8 mouse cellular contexts compared by ENCODE assay signal in genomic region chr5:146963118-146963936, GRCm38 (mm10). TPM values are rescaled to one million over a fixed set of nuclear protein-coding genes. Genes with fewer than 3 reads are reported as not detected.
DNase-seq lines count a peak whose midpoint lies in the region; ATAC-seq and TF ChIP-seq lines count a peak whose summit lies in the region.

Gene Mtif3 (minus strand): TSS chr5:146963800.

- TF ChIP-seq POLR2A in bone marrow, adult 2 months (IDR thresholded peaks at IDR 0.05; ENCODE audit: borderline replicate concordance, control insufficient read depth, low read depth, low read length): peak; percentile 58; the same call in 1 of the 2 replicates

- H3K36me3 ChIP-seq in embryonic facial prominence, embryonic 15.5 days: peaks cover 14% of the 10 kb centered on the region
- peaks cover 7% of the 10 kb centered on the region for H3K36me3 ChIP-seq in kidney, embryonic 14.5 days (ENCODE audit: control insufficient read depth, insufficient read depth, low read length)
- peaks cover 21% of the 10 kb centered on the region for H3K36me3 ChIP-seq in limb, embryonic 15.5 days

- peak within 1 kb of the TSS; percentile 98 for H3K4me3 ChIP-seq in bone marrow, adult 2 months (replicated peaks; ENCODE audit: control insufficient read depth, low read depth, low read length)
- peak within 1 kb of the TSS; percentile 86 for H3K4me3 ChIP-seq in embryonic facial prominence, embryonic 15.5 days (replicated peaks)
- H3K4me3 ChIP-seq in kidney, embryonic 14.5 days (ENCODE audit: low read length): peak within 1 kb of the TSS; percentile 95
- peak within 1 kb of the TSS; percentile 94 for H3K4me3 ChIP-seq in limb, embryonic 15.5 days

- peak within 1 kb of the TSS; percentile 75 for H3K9ac ChIP-seq in embryonic facial prominence, embryonic 15.5 days
- peak within 1 kb of the TSS; percentile 76 for H3K9ac ChIP-seq in kidney, embryonic 14.5 days (ENCODE audit: low read depth, low read length)
- peak within 1 kb of the TSS; percentile 64 for H3K9ac ChIP-seq in limb, embryonic 15.5 days

- H3K9me3 ChIP-seq in embryonic facial prominence, embryonic 15.5 days (replicated peaks): no peaks in the 10 kb centered on the region
- H3K9me3 ChIP-seq in kidney, embryonic 14.5 days (ENCODE audit: control insufficient read depth, low read length): no peaks in the 10 kb centered on the region
- no peaks in the 10 kb centered on the region for H3K9me3 ChIP-seq in limb, embryonic 15.5 days

- peak; percentile 59; the same call in 1 of the 2 replicates for ATAC-seq in embryonic facial prominence, embryonic 15.5 days (ENCODE audit: insufficient number of reproducible peaks, low FRiP score, low TSS enrichment, low read depth)
- ATAC-seq in kidney, embryonic 14.5 days (ENCODE audit: low FRiP score, low TSS enrichment): peak; percentile 83
- peak; percentile 75; the same call in 1 of the 2 replicates for ATAC-seq in limb, embryonic 15.5 days (ENCODE audit: insufficient number of reproducible peaks, low FRiP score, low TSS enrichment, low read depth)

- no peaks in the 10 kb centered on the region for H3K27me3 ChIP-seq in embryonic facial prominence, embryonic 15.5 days
- no peaks in the 10 kb centered on the region for H3K27me3 ChIP-seq in kidney, embryonic 14.5 days (ENCODE audit: control insufficient read depth, insufficient read depth, low read length)
- no peaks in the 10 kb centered on the region for H3K27me3 ChIP-seq in limb, embryonic 15.5 days

- peaks cover 5% of the 10 kb centered on the region for H3K4me1 ChIP-seq in bone marrow, adult 2 months (ENCODE audit: control insufficient read depth, insufficient read depth, low read length)
- H3K4me1 ChIP-seq in embryonic facial prominence, embryonic 15.5 days: peaks cover 9% of the 10 kb centered on the region
- 0 out of 2 replicates have a peak, but pooled peaks cover 6% of the 10 kb centered on the region for H3K4me1 ChIP-seq in kidney, embryonic 14.5 days (ENCODE audit: control insufficient read depth, insufficient read depth, low read length)
- H3K4me1 ChIP-seq in limb, embryonic 15.5 days: peaks cover 11% of the 10 kb centered on the region

- H3K27ac ChIP-seq in bone marrow, adult 2 months (ENCODE audit: control insufficient read depth, insufficient read depth, low read depth, low read length, poor library complexity): peak within 1 kb of the TSS; percentile 22; the same call in 1 of the 2 replicates
- peak within 1 kb of the TSS; percentile 79 for H3K27ac ChIP-seq in embryonic facial prominence, embryonic 15.5 days (replicated peaks)
- 0 out of 2 replicates have a peak within 1 kb of the TSS, but pooled peaks have one; percentile 52 for H3K27ac ChIP-seq in kidney, embryonic 14.5 days (ENCODE audit: low read depth, low read length)
- peak within 1 kb of the TSS; percentile 81 for H3K27ac ChIP-seq in limb, embryonic 15.5 days

- peak; percentile 93 for DNase-seq in 416B (ENCODE audit: low read depth)
- DNase-seq in heart, adult 8-10 months (ENCODE audit: low spot score): peak; percentile 83
- peak; percentile 34 to 49 for DNase-seq in monocyte, adult 2 months (ENCODE audit: low read depth in 1 of 2, low spot score in 2 of 2)
- DNase-seq in spleen, postnatal 36 days (ENCODE audit: low spot score in 2 of 2): peak; percentile 80 to 82

- TF ChIP-seq CTCF in bone marrow, adult 2 months (IDR thresholded peaks at IDR 0.05; ENCODE audit: control insufficient read depth, insufficient read depth, low read length): no peak

- under 1% methylated on average over 46 of the region's 46 CpGs for WGBS in bone marrow, adult 2 months
- WGBS in embryonic facial prominence, embryonic 15.5 days: 1% methylated on average over 46 of the region's 46 CpGs
- WGBS in kidney, embryonic 14.5 days: 1% methylated on average over 46 of the region's 46 CpGs
- 1% methylated on average over 46 of the region's 46 CpGs for WGBS in limb, embryonic 15.5 days

- peak within 1 kb of the TSS; percentile 59 for H3K4me2 ChIP-seq in embryonic facial prominence, embryonic 15.5 days (replicated peaks)
- H3K4me2 ChIP-seq in kidney, embryonic 14.5 days (replicated peaks; ENCODE audit: low read depth, low read length): peak within 1 kb of the TSS; percentile 73
- peak within 1 kb of the TSS; percentile 59 for H3K4me2 ChIP-seq in limb, embryonic 15.5 days

RNA-seq across cellular contexts. Expression of gene Mtif3, which starts in this region (rescaled TPM):
- polyA plus RNA-seq in bone marrow, adult 2 months (2011; ENCODE audit: insufficient read depth, insufficient read length, low replicate concordance, missing spikeins): 4.3 and 12.3 TPM in 2 replicates
- polyA plus RNA-seq in embryonic facial prominence, embryonic 15.5 days (2015; fragmentation: Nextera tagmentation; extraction: Ambion mirVana): 23.0 and 24.0 TPM in 2 replicates
- total RNA-seq in heart, adult 8-10 months (2022): 10 to 100 TPM; 26.8 to 38.0 (median 31.5) TPM
- 21.1 and 24.3 TPM in 2 replicates for polyA plus RNA-seq in kidney, embryonic 14.5 days (2014; fragmentation: Nextera tagmentation; extraction: Ambion mirVana)
- 22.9 and 25.6 TPM in 2 replicates for polyA plus RNA-seq in limb, embryonic 15.5 days (2015; fragmentation: Nextera tagmentation; extraction: Ambion mirVana)

Comparison
In these comparisons a context has a peak if more than half of its experiments do, and no peak if none do; other contexts are left out.
1. Peak in every context shown above with its lines: DNase-seq, ATAC-seq, H3K4me3 ChIP-seq and H3K27ac ChIP-seq.
2. DNase-seq: peak in every context shown above with its lines; median percentile 93 in 416B; 83 in heart, adult 8-10 months; 81 in spleen, postnatal 36 days; 42 in monocyte, adult 2 months.
3. H3K27ac ChIP-seq: peak in every context shown above with its lines; median percentile 81 in limb, embryonic 15.5 days; 79 in embryonic facial prominence, embryonic 15.5 days; 52 in kidney, embryonic 14.5 days; 22 in bone marrow, adult 2 months.